Mouse (Mus musculus) cerebellum, adult 2 months (tissue): ENCODE measurements at regions not wholly inside any gene's neighbourhood (a gene's known extent, or its start where the extent isn't known, plus 50 kb on each side); places are given as distances from the start of the nearest gene placed in this dataset.

Experiments
- CTCF ChIP-seq: fragments of 200-500 bp; IDR thresholded peaks from 2 replicates; pipeline ENCODE4 v1.5.1; 2011; ENCODE audit warnings: low read depth, mild to moderate bottlenecking, control low read depth, low read length, moderate library complexity, borderline replicate concordance; ENCODE audit not compliant: insufficient read depth
- POLR2A ChIP-seq: fragments of 200-500 bp; IDR thresholded peaks from 2 replicates; pipeline ENCODE4 v1.6.1; 2011; ENCODE audit warnings: low read length, control low read depth, borderline replicate concordance; ENCODE audit not compliant: insufficient read depth

GRCm38 (mm10) chr13:91376556-91376955, 83.5 kb upstream of the Ssbp2 start:
- no peak for TF ChIP-seq CTCF
- TF ChIP-seq POLR2A: no peak
